Mouse (Mus musculus) ES-Bruce4 (cell line): ENCODE measurements at regions not wholly inside any gene's neighbourhood (a gene's known extent, or its start where the extent isn't known, plus 50 kb on each side); places are given as distances from the start of the nearest gene placed in this dataset.

Experiments
- CTCF ChIP-seq: IDR thresholded peaks from one replicate; pipeline ENCODE4 v1.8.1; 2011; ENCODE audit warnings: low read depth, low read length
- EP300 ChIP-seq: IDR thresholded peaks from 2 replicates; pipeline ENCODE4 v1.6.1; 2011; ENCODE audit warnings: low read depth, low read length; ENCODE audit not compliant: insufficient read depth
- POLR2A ChIP-seq: IDR thresholded peaks from one replicate; pipeline ENCODE4 v1.8.1; 2011; ENCODE audit warnings: low read length; ENCODE audit not compliant: insufficient read depth

GRCm38 (mm10) chr7:70119517-70119916 is 247.0 kb downstream of the Nr2f2 start:
- TF ChIP-seq CTCF (no peak), POLR2A (no peak), EP300 (no peak)
